Mouse (Mus musculus) cerebellum, postnatal 4 days (tissue): Measurements from ENCODE around the gene Usp35.

Experiments
- DNase-seq, 2 experiments: peaks; one replicate each; pipeline ENCODE4 v3.0.0; 2022; ENCODE audit warnings: low spot score in 2 of 2, mixed read lengths in 1 of 2

Usp35 gene

DNA sequence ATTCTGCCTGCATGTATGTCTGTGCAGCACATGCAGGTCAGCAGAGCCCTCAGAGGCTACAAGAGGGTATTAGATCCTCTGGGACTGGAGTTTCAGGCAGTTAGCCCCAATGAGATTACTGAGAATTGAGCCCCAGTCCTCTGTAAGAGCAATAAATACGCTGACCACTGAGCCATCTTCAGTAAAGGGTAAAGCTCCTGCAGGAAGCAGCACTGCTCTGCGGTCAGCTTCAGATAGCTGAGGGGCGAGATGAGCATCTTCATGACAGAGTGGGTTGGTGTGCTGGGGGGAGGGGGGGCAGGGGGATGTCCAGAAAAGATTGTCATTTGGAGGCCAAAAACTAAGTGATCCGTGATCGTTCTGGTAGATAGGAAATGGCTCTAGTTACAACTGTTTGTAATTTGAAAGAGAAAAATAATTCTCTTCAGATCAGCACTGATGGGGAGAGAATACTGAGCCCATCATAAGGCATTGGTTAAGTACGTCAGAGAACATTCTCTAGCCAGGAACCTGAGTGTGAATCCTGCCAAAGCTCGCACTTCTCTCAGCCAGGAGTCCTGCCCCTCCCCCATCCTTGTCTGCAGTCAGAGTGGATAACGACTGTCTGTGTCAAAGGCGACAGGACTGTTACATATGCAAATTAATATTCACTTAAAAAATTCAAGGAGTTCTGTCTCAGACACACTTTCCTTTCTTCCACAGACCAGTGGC, 14.4 kb upstream of the Usp35 start:
- no peak for DNase-seq

DNA sequence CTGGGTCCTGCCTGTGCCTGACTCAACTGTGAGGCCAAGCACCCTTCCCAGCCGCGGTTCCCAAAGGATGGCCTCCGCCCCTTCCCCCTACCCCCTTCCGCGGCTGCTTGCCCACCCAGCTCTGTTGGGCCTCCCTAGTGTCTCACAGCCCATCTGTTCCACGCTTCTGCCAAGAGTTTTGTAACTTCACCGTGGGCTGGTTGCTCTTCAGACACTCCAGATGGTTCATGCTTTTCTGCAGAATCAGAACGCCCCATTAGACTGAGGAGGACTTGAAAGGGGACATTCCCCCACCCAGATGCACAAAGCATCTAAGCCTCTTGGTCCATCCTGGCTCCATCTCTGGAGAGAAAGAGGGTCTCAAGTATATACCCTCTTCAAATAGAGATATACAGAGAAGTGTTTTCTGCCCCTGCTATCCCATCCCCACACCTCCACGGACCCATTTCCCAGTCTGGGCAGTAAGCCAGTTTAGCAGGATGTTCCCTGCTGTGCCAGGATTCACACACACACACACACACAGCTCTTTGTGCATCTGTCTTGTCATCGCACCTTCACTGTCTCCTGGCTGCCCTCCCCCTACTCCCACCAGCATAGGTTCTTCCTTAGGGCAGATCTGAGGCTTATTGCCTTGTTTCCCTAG, 13.5 kb upstream of the Usp35 start:
- peak in 1 of 2 experiments; percentile 48 for DNase-seq

DNA sequence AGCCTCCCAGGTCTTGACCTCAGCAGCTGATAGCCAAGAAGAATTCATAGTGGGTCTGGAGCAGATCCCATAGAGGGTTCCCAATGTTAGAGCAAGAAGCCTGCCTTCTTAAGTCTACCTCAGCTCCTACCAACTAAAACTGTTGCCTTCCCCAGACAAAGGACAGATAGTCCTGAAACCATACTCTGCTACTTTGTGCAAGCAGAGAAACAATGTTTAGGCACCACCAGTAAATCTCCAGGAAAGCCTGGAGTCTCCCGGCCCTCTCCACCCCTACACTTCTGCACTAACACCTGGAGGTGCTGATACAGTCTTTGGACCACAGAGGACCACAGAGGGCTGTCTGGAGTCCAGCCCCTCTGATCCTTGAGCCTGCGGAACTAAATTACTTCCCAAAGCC, 12.8 kb upstream of the Usp35 start:
- DNase-seq: no peak

- DNase-seq: no peak
Observed at GRCm38 (mm10) chr7:97342961-97343360, 11.1 kb upstream of the Usp35 start.

DNA sequence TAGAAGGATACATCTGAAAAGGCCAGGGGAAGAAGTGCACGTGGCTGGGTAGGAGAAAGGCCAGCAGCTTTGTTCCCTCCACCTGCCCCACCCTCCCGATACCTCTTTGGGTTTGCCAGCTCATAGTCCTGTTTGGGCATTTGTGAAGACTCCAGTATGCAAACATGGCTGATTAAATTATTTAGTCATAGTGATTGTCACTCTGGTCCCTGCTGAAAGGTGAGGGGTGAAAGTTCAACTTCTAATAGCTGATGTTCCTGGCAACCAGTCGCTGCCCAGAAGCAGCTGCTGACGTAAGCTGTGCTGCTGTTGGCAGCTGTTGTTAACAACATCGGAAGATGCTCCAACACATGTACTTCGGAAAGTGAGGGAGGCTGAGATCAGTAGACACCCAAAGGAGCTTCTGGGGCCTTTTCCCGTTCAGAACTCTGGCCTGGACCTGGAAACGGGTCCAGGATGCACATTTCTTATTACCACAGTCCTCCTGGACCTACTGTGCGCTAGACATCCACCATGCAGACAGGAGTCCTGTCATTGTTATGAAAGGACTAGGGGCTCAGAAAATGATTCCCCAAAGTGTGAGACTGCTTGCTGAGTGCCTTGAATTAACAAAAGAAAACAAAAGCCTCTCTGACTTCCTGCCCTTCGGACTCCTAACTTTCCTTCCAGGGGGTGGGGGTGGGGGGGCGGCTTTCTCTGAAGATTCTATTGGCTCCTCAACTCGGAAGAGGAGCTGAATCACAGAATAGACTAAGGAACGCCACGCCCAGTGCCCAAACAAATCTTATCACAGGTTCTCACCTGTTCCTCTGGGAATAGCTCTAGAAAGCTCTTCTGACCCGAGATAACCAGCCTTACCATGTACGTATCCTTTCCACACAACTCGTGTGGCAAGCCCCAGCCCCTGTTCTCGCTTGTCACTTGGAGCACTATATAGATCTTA, 9.4 kb upstream of the Usp35 start:
- no peak for DNase-seq

GRCm38 (mm10) chr7:97339623-97340022, 7.8 kb upstream of the Usp35 start:
- no peak for DNase-seq

DNA sequence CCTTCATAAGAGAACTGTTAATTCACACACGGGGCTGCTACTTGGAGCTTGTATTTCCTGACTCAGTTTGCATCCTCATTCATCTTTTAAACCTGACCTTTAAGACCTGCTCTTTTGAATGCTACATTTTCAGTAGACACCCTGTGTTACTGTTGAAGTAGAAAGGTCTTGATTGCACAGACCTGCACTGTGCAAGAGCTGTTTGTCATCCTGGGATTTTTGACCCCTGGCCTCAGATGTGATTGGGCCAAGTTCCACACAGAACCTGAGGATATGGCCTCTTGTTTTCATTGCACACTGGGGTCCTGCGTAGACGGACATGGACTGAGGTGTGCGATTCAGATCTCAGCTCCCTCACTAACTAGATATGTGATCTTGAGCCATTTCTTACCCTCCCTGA, 6.8 kb upstream of the Usp35 start:
- no peak for DNase-seq

DNA sequence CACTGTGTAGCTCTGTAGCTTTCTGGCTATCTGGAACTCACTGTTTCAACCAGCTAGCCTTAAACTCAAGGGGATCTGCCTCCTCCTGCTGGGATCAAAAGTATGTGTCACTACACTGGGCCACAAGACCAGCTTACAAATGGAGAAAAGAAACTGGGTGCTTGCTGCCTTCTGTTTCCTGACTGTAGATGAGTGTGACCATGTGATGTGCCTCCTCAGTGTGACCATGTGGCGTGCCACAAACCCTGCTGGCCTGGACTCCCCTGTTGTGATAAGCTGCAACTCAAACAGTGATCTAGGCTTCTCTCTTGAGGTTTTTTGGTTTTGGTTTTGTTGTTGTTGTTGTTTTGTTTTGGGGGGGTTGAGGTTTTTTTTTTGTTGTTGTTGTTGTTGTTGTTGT, 4.9 kb upstream of the Usp35 start:
- DNase-seq: no peak

DNA sequence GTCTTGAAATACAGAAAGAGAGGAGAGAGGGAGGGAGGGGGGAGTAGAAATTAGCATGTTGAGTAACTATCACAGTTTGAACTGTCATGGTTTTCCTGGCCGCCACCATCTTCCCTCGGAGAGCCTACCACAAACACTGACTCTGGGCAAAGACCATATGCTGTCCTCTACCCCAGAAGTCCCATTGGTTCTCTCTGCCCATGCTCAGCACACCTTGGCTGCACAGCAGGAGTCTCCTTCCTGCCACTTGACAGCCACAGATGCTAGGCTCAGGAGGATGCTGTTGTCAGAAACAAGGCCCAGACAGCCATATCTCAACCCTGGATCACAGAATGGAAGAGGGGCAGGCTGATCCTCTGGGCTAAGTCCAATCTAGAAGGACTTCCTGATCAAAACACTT, 2.6 kb upstream of the Usp35 start:
- no peak for DNase-seq

DNA sequence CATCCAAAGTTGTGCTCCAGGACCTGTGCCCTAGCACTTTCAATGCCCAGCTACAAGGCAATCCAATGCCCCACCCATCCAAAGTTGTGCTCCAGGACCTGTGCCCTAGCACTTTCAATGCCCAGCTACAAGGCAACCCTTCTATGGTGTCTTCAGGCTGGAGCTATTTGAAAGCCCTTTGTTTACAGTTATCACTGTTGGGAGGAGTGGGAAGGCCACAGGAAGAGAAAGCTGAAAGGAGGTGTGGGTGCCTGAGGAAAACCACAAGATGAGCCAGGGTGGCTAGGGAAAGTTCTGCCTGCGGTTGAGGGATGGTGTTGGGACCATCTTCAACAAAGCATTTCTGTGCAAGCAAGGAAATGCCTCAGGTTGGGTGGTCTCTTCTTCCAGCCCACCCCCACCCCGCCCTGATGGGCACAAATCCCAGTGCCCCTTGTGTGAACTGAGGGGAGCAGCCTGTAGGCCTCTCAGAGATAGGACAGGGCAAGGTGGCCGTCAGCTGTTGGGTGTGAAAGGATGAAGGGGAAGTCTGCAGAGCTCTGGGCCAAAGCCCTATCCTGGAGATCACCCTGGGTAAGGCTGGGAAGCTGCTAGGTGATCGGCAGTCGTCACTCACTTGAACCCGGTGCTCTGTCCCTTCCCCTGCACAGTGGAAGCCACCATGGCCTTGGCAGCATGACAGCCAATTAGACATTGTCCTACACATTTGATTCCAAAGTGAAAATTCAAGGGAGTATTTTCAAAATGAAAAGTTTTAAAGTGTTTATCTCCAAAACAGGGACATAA, 1.5 kb upstream of the Usp35 start:
- DNase-seq: no peak

DNA sequence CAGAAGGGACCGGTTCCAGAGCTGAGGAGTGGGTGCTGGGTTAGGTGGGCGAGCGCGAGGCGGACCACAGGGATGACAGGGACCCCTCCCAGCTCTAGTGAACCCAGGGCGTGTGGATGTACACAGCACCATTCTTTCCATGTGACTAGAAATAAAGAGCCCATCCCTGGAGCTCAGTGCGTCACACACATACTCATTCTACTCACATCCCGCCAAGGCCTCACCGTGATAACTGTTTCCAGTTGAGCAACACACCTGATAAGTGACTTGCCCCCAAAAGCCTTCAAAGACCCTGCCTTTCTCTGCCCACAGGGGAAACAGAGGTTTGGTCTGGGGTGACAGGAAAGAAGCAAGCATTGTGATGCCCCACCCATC, 834 bp upstream of the Usp35 start:
- DNase-seq: no peak

GRCm38 (mm10) chr7:97330931-97331645, 732 bp downstream of the Usp35 start:
- DNase-seq: no peak

- no peak for DNase-seq
Observed at GRCm38 (mm10) chr7:97329676-97330075, 2.1 kb downstream of the Usp35 start.

- no peak for DNase-seq
Observed at GRCm38 (mm10) chr7:97328891-97329588, 2.8 kb downstream of the Usp35 start.

GRCm38 (mm10) chr7:97327376-97327775, 4.4 kb downstream of the Usp35 start:
- no peak for DNase-seq

GRCm38 (mm10) chr7:97325156-97325985, 6.4 kb downstream of the Usp35 start:
- peak in 1 of 2 experiments; percentile 29 for DNase-seq

- DNase-seq: no peak
Observed at GRCm38 (mm10) chr7:97324342-97324741, 7.5 kb downstream of the Usp35 start.

GRCm38 (mm10) chr7:97317706-97318105, 14.1 kb downstream of the Usp35 start:
- no peak for DNase-seq

- DNase-seq: peak in 1 of 2 experiments; percentile 8
Observed at GRCm38 (mm10) chr7:97315656-97316055, 16.2 kb downstream of the Usp35 start.
